Mouse (Mus musculus) c-Kit-positive CD71-negative TER-119-negative erythroid progenitor cells, embryonic 14.5 days (primary cell): ENCODE measurements around the gene Vmn2r85.
A peak's percentile ranks its signal among the peaks of the same experiment; 100 is the strongest.
"Not testable (repeated sequence)": the region's sequence is repeated elsewhere in the genome, so short reads cannot be mapped to it uniquely, and the experiment has no call there.

ENCODE experiments used
- DNase-seq: peaks from one replicate; pipeline ENCODE4 v3.0.0-alpha.2; 2013; ENCODE audit warnings: low read depth

The Vmn2r85 gene

DNA sequence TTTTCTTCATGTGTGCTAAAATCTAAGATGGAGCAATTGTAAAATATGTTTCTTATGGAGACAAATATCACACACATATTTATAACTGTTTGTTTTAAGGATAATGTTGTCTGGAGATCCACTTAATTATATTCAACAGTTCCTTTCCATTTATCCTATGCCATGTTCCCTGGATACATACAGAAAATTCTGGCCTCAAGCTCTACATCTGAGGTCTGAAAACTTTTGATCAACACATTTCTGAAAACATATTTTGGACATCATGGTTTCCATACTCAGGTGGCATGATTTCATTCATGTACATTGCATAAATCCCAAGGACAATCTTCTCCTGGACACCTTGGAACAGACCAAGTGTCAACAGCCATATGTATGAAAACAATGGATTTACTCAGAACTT lies at the start of gene Vmn2r85:
Gene Vmn2r85 (minus strand): TSS at position 101 of the 400 bp plus-strand sequence.
- DNase-seq = not testable (repeated sequence)

DNA sequence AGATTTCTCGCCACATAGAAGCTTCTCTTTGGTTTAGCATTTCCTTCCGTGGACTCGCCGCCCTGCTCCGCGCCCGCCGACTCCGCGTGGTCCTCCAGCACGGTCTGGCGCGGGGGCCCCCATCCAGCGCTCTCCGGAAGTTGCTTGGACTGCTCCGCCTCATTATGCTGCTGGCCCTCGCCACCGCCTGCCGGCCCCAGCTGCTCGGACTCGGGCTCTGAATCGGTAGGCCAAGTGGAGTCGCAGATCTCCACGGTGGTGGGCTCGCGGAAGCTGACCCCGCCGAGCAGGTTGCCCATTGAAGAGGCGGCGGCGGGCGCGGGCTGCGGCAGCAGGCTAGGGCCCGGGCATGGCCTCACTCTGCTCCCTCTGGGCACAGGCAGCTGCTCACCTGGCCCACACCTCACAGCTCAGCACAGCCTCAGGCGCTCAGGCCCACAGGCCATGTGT lies 40.8 kb upstream of the Vmn2r85 start:
- DNase-seq = peak; percentile 1

- DNase-seq = not testable (repeated sequence)
Measured at GRCm38 (mm10) chr10:130455950-130456349, 26.4 kb upstream of the Vmn2r85 start, which contains the start of gene Vmn2r86. TSS of gene Vmn2r86 (minus strand) at chr10:130456050.

DNA sequence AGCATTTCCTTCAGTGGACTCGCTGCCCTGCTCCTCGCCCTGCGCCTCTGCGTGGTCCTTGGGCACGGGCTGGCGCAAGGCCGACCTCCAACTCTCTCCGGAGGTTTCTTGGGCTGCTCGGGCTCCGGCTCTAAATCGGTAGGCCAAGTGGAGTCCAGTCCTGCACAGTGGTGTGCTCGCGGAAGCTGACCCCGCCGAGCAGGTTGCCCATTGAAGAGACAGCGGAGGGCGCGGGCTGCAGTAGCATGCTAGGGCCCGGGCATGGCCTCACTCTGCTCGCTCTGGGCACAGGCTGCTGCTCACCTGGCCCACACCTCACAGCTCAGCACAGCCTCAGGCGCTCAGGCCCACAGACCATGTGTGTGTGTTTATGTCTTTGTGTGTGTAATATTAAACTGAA lies 15.3 kb upstream of the Vmn2r85 start:
- DNase-seq = no peak

GRCm38 (mm10) chr10:130434185-130434898 lies 4.8 kb upstream of the Vmn2r85 start:
- DNase-seq = not testable (repeated sequence)

DNA sequence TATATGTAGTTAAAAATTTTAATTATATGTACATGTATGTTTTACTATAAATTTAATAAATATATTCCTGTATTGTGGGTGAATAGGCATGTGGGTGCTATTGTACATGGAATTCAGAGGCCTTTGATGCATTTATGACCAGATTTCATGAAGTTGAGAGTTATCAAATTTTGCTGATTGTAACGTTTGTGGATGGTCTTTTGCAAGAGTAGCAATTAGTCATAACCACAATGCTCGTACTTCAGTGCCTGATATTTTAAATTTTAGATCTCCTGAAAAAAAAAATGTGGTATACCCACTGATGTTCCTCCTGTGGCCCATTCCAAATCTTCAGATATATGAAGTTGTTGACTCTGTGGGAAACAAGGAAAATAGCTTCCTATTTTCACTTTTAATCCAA lies 7.1 kb downstream of the Vmn2r85 start:
- DNase-seq = not testable (repeated sequence)

DNA sequence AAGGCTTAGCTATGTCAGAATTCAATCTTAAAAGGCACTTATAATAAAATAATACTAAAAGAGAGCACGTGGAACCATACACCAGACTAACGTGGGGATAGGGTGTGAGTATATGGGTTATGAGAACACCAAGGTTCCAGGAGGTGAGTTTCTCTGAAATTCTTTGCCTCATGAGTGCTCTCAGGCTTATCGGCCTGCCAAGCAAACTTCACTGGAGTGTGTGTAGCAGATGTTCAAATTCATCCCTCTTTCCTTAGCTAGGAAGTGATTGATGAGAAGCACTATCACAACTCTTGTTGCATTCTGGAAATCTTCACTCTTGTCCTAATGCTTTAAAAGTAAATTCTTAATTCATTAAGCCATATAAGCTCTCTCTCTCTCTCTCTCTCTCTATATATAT lies 9.1 kb downstream of the Vmn2r85 start:
- DNase-seq = no peak

DNA sequence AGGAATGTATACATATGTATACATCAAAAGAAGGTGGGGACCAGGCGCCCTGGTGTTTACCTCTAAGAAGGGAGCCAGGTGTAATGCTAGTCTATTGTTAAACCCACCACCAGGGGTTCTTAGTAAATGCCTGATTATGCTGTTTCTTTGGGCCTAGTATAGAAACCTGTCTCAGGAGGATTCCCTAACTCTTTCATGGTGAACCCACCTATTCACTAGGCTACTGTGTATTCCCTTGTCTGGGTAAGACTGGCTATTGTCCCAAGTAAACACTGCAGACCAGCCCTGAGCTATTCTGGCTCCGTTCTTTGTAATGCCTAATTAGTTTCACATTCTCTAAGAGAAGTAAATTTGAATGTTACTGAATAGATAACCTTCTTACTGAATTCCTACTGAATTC lies 9.5 kb downstream of the Vmn2r85 start:
- DNase-seq = not testable (repeated sequence)

DNA sequence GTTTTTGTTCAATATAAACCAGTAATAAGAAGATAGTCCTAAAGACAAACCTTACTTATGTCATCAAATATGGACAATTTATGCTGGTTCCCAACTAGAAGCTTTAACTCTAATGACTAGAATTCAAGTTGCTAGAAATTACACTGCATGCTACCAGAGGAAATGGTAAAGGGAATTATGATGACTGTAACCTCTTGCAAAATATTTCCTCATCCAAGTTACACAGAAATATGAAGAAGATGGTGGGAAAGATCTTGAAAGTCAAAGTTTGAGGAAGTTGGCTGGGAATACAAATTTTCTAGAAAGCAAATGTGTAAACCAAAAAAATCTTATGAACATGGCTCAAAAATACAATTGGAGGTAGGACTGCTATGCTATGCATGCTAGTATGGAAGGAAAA lies 13.2 kb downstream of the Vmn2r85 start:
- DNase-seq = not testable (repeated sequence)

DNA sequence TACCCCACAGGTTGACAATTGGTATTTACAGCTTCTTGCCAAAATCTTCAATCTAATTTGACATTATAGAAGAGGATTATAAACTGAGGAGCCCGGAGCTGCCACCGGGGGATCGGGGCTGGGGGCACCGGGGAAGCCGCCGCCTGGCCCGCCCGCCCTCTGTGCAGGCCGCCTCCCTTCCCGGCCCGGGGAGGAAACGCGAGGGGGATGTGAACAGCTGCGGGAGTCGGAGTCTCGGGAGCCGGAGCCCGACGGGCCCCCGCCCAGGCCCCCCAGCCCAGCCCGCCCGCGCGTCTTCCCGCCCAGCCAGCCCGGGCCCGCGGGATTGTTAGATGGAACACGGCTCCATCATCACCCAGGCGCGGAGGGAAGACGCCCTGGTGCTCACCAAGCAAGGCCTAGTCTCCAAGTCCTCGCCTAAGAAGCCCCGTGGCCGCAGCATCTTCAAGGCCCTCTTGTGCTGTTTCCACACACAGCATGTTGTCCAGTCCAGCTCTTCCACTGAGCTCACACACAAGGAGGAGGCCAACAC lies 17.3 kb downstream of the Vmn2r85 start:
- DNase-seq = not testable (repeated sequence)

DNA sequence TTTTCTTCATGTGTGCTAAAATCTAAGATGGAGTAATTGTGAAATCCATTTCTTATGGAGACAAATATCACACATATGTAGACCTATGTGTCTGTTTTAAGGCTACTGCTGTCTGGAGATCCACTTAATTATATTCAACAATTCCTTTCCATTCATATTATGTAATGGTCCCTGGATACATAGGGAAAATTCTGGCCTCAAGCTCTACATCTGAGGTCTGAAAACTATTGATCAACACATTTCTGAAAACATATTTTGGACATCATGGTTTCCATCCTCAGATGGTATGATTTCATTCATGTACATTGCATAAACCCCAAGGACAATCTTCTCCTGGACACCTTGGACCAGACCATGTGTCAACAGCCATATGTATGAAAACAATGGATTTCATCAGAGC lies 35.3 kb downstream of the Vmn2r85 start, which contains the start of gene Vmn2r84:
Gene Vmn2r84 (minus strand): TSS at position 101 of the 400 bp plus-strand sequence.
- DNase-seq = no peak

DNA sequence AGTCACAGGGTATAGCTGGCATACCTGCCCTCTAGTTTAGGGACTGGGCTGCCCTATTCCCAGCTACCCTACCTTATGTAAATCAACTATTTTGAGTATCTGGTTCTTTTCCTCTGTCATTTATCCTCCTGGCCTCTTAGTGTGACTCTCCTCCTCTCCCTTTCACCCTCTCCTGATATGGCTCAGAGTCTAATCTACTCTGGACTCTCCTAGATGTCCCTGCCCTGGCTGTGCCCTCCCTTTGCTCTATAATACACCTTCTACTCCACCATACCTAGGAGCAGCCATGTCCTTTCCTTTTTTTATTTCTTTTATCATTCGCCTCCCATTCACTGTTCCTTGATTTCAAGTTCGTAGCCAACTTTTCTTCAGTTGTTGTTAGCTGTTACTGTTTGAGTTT lies 54.4 kb downstream of the Vmn2r85 start:
- DNase-seq = no peak

- no peak for DNase-seq
Measured at GRCm38 (mm10) chr10:130372491-130373173, 56.9 kb downstream of the Vmn2r85 start.

DNA sequence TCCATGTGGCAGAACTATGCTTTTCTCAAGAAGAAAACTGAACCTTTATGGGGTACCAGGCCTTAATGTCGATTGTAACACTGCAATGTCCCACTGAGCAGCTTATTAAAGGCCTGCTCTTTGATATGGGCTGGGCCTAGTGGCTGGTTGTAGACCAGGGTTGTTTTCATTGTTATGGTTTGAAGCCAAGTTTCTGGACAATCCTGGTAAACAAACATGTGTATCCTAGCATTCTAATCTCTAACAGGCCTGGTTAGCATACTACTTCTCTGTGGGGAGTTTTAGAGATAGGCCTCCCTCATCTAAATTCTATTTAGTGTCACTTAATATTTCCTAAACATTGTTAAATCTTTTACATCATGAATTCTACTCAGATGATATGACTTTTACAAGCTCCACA lies 57.9 kb downstream of the Vmn2r85 start:
- DNase-seq = no peak

- no peak for DNase-seq
Measured at GRCm38 (mm10) chr10:130370005-130370682, 59.4 kb downstream of the Vmn2r85 start.

- DNase-seq = no peak
Measured at GRCm38 (mm10) chr10:130368384-130368783, 61.1 kb downstream of the Vmn2r85 start.

GRCm38 (mm10) chr10:130364766-130365165 lies 64.7 kb downstream of the Vmn2r85 start:
- DNase-seq = no peak
